Mouse (Mus musculus): ENCODE data around the gene Myl12a. TPM values are rescaled to one million over a fixed set of nuclear protein-coding genes. Genes with fewer than 3 reads are reported as not detected.
A peak's percentile ranks its signal among the peaks of the same experiment; 100 is the strongest.
"Not testable (repeated sequence)": the region's sequence is repeated elsewhere in the genome, so short reads cannot be mapped to it uniquely, and the experiment has no call there.

The Myl12a gene
- polyA plus RNA-seq, 1 experiment from 2014 or later: 417 TPM

DNA sequence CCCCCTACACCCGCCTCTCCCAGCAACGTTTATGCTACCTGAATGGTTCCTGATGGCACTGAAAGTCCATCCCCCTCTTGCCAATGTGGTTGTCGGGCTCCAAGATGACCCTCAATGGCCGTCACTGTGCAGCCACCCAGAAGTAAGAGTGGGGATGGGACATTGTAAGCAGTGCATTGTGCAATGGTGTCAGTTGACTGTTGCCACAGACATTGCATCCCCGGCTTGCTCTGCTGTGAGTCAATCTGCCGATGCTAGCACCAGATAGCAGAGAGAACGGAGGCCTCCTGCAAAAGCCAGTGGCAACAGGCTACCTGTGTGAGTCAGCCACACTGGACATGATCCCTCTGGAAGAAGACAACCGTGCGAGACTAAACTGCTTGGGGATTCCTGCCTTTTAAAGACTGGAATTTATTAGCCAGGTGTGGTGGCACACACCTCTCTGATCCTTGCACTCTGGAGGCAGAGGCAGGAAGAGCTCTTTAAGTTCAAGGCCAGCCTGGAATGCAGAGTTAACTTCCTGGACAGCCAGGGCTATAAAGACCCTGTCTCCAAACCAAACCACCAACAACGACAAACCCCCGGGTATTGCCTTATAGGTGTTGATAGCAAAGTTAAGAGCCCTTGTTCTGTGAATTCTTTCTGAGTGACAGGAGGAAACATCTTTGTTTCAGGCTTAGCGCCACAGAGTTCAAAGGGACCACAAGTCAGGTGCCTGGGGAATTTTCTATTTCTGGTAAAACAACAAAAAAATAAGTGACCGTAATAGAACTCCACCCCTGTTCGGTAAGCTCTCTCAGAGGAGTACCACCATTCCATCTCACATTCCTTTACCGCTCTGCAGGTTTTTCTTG lies 16.9 kb downstream of the Myl12a start:
- Histone ChIP-seq H3K4me1 (replicated peaks; ENCODE audit: control insufficient read depth, insufficient read depth, low read length) (peaks cover 8% of the 10 kb centered on the region; the same call in 1 of the 2 replicates), H3K9ac (ENCODE audit: low read depth, low read length) (no peak overlapping the region), H3K27ac (ENCODE audit: low read depth, low read length) (peak overlapping the region; percentile 66), H3K27me3 (replicated peaks; ENCODE audit: control insufficient read depth, insufficient read depth, low read length) (no peaks in the 10 kb centered on the region), H3K4me3 (ENCODE audit: low read depth, low read length) (no peak overlapping the region), H3K36me3 (ENCODE audit: control insufficient read depth, insufficient read depth) (peaks cover 36% of the 10 kb centered on the region), H3K4me2 (replicated peaks; ENCODE audit: low read depth) (0 out of 2 replicates have a peak overlapping the region, but pooled peaks have one; percentile 6), H3K9me3 (ENCODE audit: control insufficient read depth) (no peaks in the 10 kb centered on the region)
- no peak for TF ChIP-seq CTCF (IDR thresholded peaks at IDR 0.05; ENCODE audit: low read depth)
- ATAC-seq: peak; percentile 17; the same call in 1 of the 2 replicates
- WGBS: 64% methylated on average over 15 of the region's 15 CpGs

GRCm38 (mm10) chr17:70979345-70980223 lies 23.1 kb downstream of the Myl12a start:
- H3K4me1 ChIP-seq (replicated peaks; ENCODE audit: control insufficient read depth, insufficient read depth, low read length): no peaks in the 10 kb centered on the region
- H3K9me3 ChIP-seq (ENCODE audit: control insufficient read depth): no peaks in the 10 kb centered on the region
- WGBS: 83% methylated on average over 20 of the region's 20 CpGs
- H3K27ac ChIP-seq (ENCODE audit: low read depth, low read length): no peak overlapping the region; the same call in 1 of the 2 replicates
- TF ChIP-seq CTCF (IDR thresholded peaks at IDR 0.05; ENCODE audit: low read depth): peak; percentile 65
- peaks cover 54% of the 10 kb centered on the region for H3K36me3 ChIP-seq (ENCODE audit: control insufficient read depth, insufficient read depth)
- no peaks in the 10 kb centered on the region for H3K27me3 ChIP-seq (replicated peaks; ENCODE audit: control insufficient read depth, insufficient read depth, low read length)
- ATAC-seq: peak; percentile 26; the same call in 1 of the 2 replicates
- H3K4me3 ChIP-seq (ENCODE audit: low read depth, low read length): no peak overlapping the region
- H3K9ac ChIP-seq (ENCODE audit: low read depth, low read length): no peak overlapping the region
- no peak overlapping the region for H3K4me2 ChIP-seq (replicated peaks; ENCODE audit: low read depth)

DNA sequence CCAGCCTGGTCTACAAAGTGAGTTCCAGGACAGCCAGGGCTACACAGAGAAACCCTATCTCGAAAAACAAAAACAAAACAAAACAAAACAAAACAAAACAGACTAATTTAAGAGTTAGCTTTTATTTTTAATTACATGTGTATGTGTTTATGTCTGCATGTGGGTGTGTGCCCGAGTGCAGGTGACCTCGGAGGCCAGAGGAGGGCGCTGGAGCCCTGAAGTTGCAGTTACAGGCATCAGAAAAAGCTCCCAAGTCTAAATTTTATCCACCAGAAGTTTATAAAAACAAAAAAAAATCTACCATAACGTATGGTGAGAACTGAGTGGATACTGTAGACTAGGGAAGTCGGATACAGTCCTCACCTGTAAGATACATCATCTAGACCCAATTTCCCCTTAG lies 24.9 kb downstream of the Myl12a start:
- H3K4me3 ChIP-seq (ENCODE audit: low read depth, low read length): no peak overlapping the region
- H3K9me3 ChIP-seq (ENCODE audit: control insufficient read depth): no peaks in the 10 kb centered on the region
- 88% methylated on average over 6 of the region's 6 CpGs for WGBS
- no peak for ATAC-seq
- H3K4me1 ChIP-seq (replicated peaks; ENCODE audit: control insufficient read depth, insufficient read depth, low read length): no peaks in the 10 kb centered on the region
- no peak overlapping the region for H3K27ac ChIP-seq (ENCODE audit: low read depth, low read length)
- no peak overlapping the region for H3K9ac ChIP-seq (ENCODE audit: low read depth, low read length)
- no peak overlapping the region for H3K4me2 ChIP-seq (replicated peaks; ENCODE audit: low read depth)
- no peaks in the 10 kb centered on the region for H3K27me3 ChIP-seq (replicated peaks; ENCODE audit: control insufficient read depth, insufficient read depth, low read length)
- peaks cover 60% of the 10 kb centered on the region for H3K36me3 ChIP-seq (ENCODE audit: control insufficient read depth, insufficient read depth)
- peak; percentile 58 for TF ChIP-seq CTCF (IDR thresholded peaks at IDR 0.05; ENCODE audit: low read depth)

- H3K9ac ChIP-seq (ENCODE audit: low read depth, low read length); ATAC-seq; H3K27ac ChIP-seq (ENCODE audit: low read depth, low read length); H3K9me3 ChIP-seq (ENCODE audit: control insufficient read depth); H3K4me1 ChIP-seq (replicated peaks; ENCODE audit: control insufficient read depth, insufficient read depth, low read length); H3K4me2 ChIP-seq (replicated peaks; ENCODE audit: low read depth); H3K27me3 ChIP-seq (replicated peaks; ENCODE audit: control insufficient read depth, insufficient read depth, low read length); H3K4me3 ChIP-seq (ENCODE audit: low read depth, low read length): not testable (repeated sequence)
- peaks cover 45% of the 10 kb centered on the region for H3K36me3 ChIP-seq (ENCODE audit: control insufficient read depth, insufficient read depth)
- WGBS: 88% methylated on average over 14 of the region's 14 CpGs
These were observed 28.6 kb downstream of the Myl12a start for GRCm38 (mm10) chr17:70974065-70974464.

- no peaks in the 10 kb centered on the region for H3K27me3 ChIP-seq (replicated peaks; ENCODE audit: control insufficient read depth, insufficient read depth, low read length)
- ATAC-seq: no peak
- no peak overlapping the region for H3K9ac ChIP-seq (ENCODE audit: low read depth, low read length)
- no peak for TF ChIP-seq CTCF (IDR thresholded peaks at IDR 0.05; ENCODE audit: low read depth)
- no peak overlapping the region for H3K4me2 ChIP-seq (replicated peaks; ENCODE audit: low read depth)
- H3K27ac ChIP-seq (ENCODE audit: low read depth, low read length): no peak overlapping the region
- 78% methylated on average over 9 of the region's 9 CpGs for WGBS
- H3K4me3 ChIP-seq (ENCODE audit: low read depth, low read length): no peak overlapping the region
- H3K36me3 ChIP-seq (ENCODE audit: control insufficient read depth, insufficient read depth): peaks cover 40% of the 10 kb centered on the region
- no peaks in the 10 kb centered on the region for H3K9me3 ChIP-seq (ENCODE audit: control insufficient read depth)
- H3K4me1 ChIP-seq (replicated peaks; ENCODE audit: control insufficient read depth, insufficient read depth, low read length): no peaks in the 10 kb centered on the region
These were observed 29.3 kb downstream of the Myl12a start for GRCm38 (mm10) chr17:70973398-70973797.

- no peak overlapping the region for H3K9ac ChIP-seq (ENCODE audit: low read depth, low read length)
- no peak for TF ChIP-seq CTCF (IDR thresholded peaks at IDR 0.05; ENCODE audit: low read depth)
- 73% methylated on average over 11 of the region's 11 CpGs for WGBS
These were observed 31.5 kb downstream of the Myl12a start for GRCm38 (mm10) chr17:70971206-70971605.

More at GRCm38 (mm10) chr17:70971206-70971605, 31.5 kb downstream of the Myl12a start:
- Histone ChIP-seq H3K4me1 (replicated peaks; ENCODE audit: control insufficient read depth, insufficient read depth, low read length) (no peaks in the 10 kb centered on the region), H3K36me3 (ENCODE audit: control insufficient read depth, insufficient read depth) (peaks cover 32% of the 10 kb centered on the region), H3K4me3 (ENCODE audit: low read depth, low read length) (no peak overlapping the region), H3K9me3 (ENCODE audit: control insufficient read depth) (no peaks in the 10 kb centered on the region), H3K27ac (ENCODE audit: low read depth, low read length) (no peak overlapping the region), H3K4me2 (replicated peaks; ENCODE audit: low read depth) (no peak overlapping the region), H3K27me3 (replicated peaks; ENCODE audit: control insufficient read depth, insufficient read depth, low read length) (no peaks in the 10 kb centered on the region)
- no peak for ATAC-seq

All from intestine, postnatal 0 days (tissue).